Mouse (Mus musculus) stomach, embryonic 15.5 days (tissue): ENCODE measurements around the gene 1700088E04Rik. TPM values are rescaled to one million over a fixed set of nuclear protein-coding genes. Genes with fewer than 3 reads are reported as not detected.

Experiments used
- ATAC-seq: fragments of 200-750 bp; cut with Nextera tagmentation; 2 replicates; pipeline ENCODE4 v1.8.0; 2017; ENCODE audit warnings: low read depth, moderate number of reproducible peaks, moderate TSS enrichment; ENCODE audit not compliant: insufficient read depth, low FRiP score
- H3K27ac ChIP-seq: fragments of 300-500 bp; sonication (generic); 2 replicates; pipeline ENCODE4 v1.5.1; 2015; ENCODE audit warnings: mild to moderate bottlenecking, inconsistent platforms
- H3K27me3 ChIP-seq: fragments of 300-500 bp; sonication (generic); replicated peaks from 2 replicates; pipeline ENCODE4 v1.6.1; 2015; ENCODE audit warnings: inconsistent platforms
- H3K36me3 ChIP-seq: fragments of 300-500 bp; sonication (generic); 2 replicates; pipeline ENCODE4 v1.6.1; 2015; ENCODE audit warnings: inconsistent platforms
- H3K4me1 ChIP-seq: fragments of 300-500 bp; sonication (generic); 2 replicates; pipeline ENCODE4 v1.6.1; 2015; ENCODE audit warnings: inconsistent platforms
- H3K4me2 ChIP-seq: fragments of 300-500 bp; sonication (generic); 2 replicates; pipeline ENCODE4 v1.6.1; 2015; ENCODE audit warnings: mild to moderate bottlenecking, inconsistent platforms
- H3K4me3 ChIP-seq: fragments of 300-500 bp; sonication (generic); replicated peaks from 2 replicates; pipeline ENCODE4 v1.5.1; 2015; ENCODE audit warnings: inconsistent platforms
- H3K9ac ChIP-seq: fragments of 300-500 bp; sonication (generic); 2 replicates; pipeline ENCODE4 v1.6.1; 2015; ENCODE audit warnings: inconsistent platforms
- H3K9me3 ChIP-seq: fragments of 300-500 bp; sonication (generic); 2 replicates; pipeline ENCODE4 v1.6.1; 2016; ENCODE audit warnings: inconsistent platforms
- WGBS: fragments of 180-500 bp; shearing (Covaris S2); methylation state at CpG from one replicate; pipeline ENCODE4 v1.1.7; 2015; 5-methylcytosine and 5-hydroxymethylcytosine counted together
- polyA plus RNA-seq: library from polyadenylated mRNA; unstranded; fragments of >200 nt; fragmentation: Nextera tagmentation; extraction: Ambion mirVana; gene quantifications from 2 replicates; pipeline ENCODE4 v1.2.1, GENCODE M21; 2015

1700088E04Rik gene
- polyA plus RNA-seq = 6.7 and 6.9 TPM in 2 replicates

- Histone ChIP-seq H3K27me3 (no peaks in the 10 kb centered on the region), H3K4me1 (peaks cover 12% of the 10 kb centered on the region; the same call in 1 of the 2 replicates), H3K9me3 (no peaks in the 10 kb centered on the region), H3K27ac (0 out of 2 replicates have a peak within 1 kb of the TSS, but pooled peaks have one; percentile 35), H3K4me3 (peak within 1 kb of the TSS; percentile 98), H3K36me3 (peaks cover 14% of the 10 kb centered on the region), H3K9ac (peak within 1 kb of the TSS; percentile 93), H3K4me2 (peak within 1 kb of the TSS; percentile 97)
- peak; percentile 87 for ATAC-seq
- WGBS = under 1% methylated on average over 57 of the region's 57 CpGs
Measured at GRCm38 (mm10) chr15:79140866-79141565, at the start of gene 1700088E04Rik, which contains the start of gene Polr2f. Gene 1700088E04Rik, minus strand, starts transcription at chr15:79141253. Gene Polr2f, plus strand, starts transcription at chr15:79141009.

- ATAC-seq = no peak
- Histone ChIP-seq H3K27me3 (no peaks in the 10 kb centered on the region), H3K9me3 (no peaks in the 10 kb centered on the region), H3K4me3 (no peak overlapping the region), H3K36me3 (no peaks in the 10 kb centered on the region), H3K27ac (no peak overlapping the region), H3K4me2 (no peak overlapping the region), H3K4me1 (0 out of 2 replicates have a peak, but pooled peaks cover 4% of the 10 kb centered on the region), H3K9ac (no peak overlapping the region)
- 87% methylated on average over 8 of the region's 8 CpGs for WGBS
Measured at GRCm38 (mm10) chr15:79187819-79188218, 46.8 kb upstream of the 1700088E04Rik start.

GRCm38 (mm10) chr15:79185213-79185612 lies 44.2 kb upstream of the 1700088E04Rik start:
- Histone ChIP-seq H3K4me2 (no peak overlapping the region), H3K4me1 (no peaks in the 10 kb centered on the region), H3K9ac (no peak overlapping the region), H3K36me3 (no peaks in the 10 kb centered on the region), H3K27me3 (no peaks in the 10 kb centered on the region), H3K27ac (no peak overlapping the region), H3K4me3 (no peak overlapping the region), H3K9me3 (no peaks in the 10 kb centered on the region)
- no peak for ATAC-seq
- 50% methylated on average over 10 of the region's 10 CpGs for WGBS

GRCm38 (mm10) chr15:79176905-79177304 lies 35.9 kb upstream of the 1700088E04Rik start:
- no peaks in the 10 kb centered on the region for H3K4me1 ChIP-seq
- H3K36me3 ChIP-seq = no peaks in the 10 kb centered on the region
- H3K4me2 ChIP-seq = no peak overlapping the region
- H3K27ac ChIP-seq = no peak overlapping the region
- H3K27me3 ChIP-seq = no peaks in the 10 kb centered on the region
- no peak overlapping the region for H3K9ac ChIP-seq
- H3K9me3 ChIP-seq = no peaks in the 10 kb centered on the region
- no peak for ATAC-seq
- 63% methylated on average over 6 of the region's 6 CpGs for whole genome bisulfite sequencing
- no peak overlapping the region for H3K4me3 ChIP-seq

- ATAC-seq = no peak
Measured at GRCm38 (mm10) chr15:79166712-79167111, 25.7 kb upstream of the 1700088E04Rik start.

GRCm38 (mm10) chr15:79165140-79165539 lies 24.1 kb upstream of the 1700088E04Rik start, which contains the start of gene Sox10:
Gene Sox10, minus strand, starts transcription at chr15:79165240.
- 54% methylated on average over 5 of the region's 5 CpGs for WGBS
- Histone ChIP-seq H3K36me3 (no peaks in the 10 kb centered on the region), H3K27me3 (peaks cover 52% of the 10 kb centered on the region), H3K4me1 (peaks cover 7% of the 10 kb centered on the region; the same call in 1 of the 2 replicates), H3K9ac (no peak within 1 kb of the TSS), H3K9me3 (no peaks in the 10 kb centered on the region), H3K4me2 (no peak within 1 kb of the TSS), H3K27ac (peak within 1 kb of the TSS; percentile 51; the same call in 1 of the 2 replicates), H3K4me3 (peak within 1 kb of the TSS; percentile 29; the same call in 1 of the 2 replicates)
- ATAC-seq = no peak

More at GRCm38 (mm10) chr15:79166712-79167111, 25.7 kb upstream of the 1700088E04Rik start:
- WGBS = 41% methylated on average over 8 of the region's 8 CpGs
- peaks cover 46% of the 10 kb centered on the region for H3K27me3 ChIP-seq
- no peak overlapping the region for H3K9ac ChIP-seq
- no peaks in the 10 kb centered on the region for H3K9me3 ChIP-seq
- H3K4me3 ChIP-seq = no peak overlapping the region
- peaks cover 7% of the 10 kb centered on the region; the same call in 1 of the 2 replicates for H3K4me1 ChIP-seq
- H3K4me2 ChIP-seq = no peak overlapping the region
- H3K36me3 ChIP-seq = no peaks in the 10 kb centered on the region
- H3K27ac ChIP-seq = no peak overlapping the region

GRCm38 (mm10) chr15:79164251-79164650 lies 23.2 kb upstream of the 1700088E04Rik start:
- H3K4me3 ChIP-seq = peak overlapping the region; percentile 29; the same call in 1 of the 2 replicates
- peak; percentile 20; the same call in 1 of the 2 replicates for ATAC-seq
- H3K4me2 ChIP-seq = no peak overlapping the region
- peaks cover 7% of the 10 kb centered on the region; the same call in 1 of the 2 replicates for H3K4me1 ChIP-seq
- WGBS = 6% methylated on average over 15 of the region's 15 CpGs
- no peak overlapping the region for H3K9ac ChIP-seq
- H3K9me3 ChIP-seq = no peaks in the 10 kb centered on the region
- H3K36me3 ChIP-seq = no peaks in the 10 kb centered on the region
- H3K27ac ChIP-seq = no peak overlapping the region
- H3K27me3 ChIP-seq = peaks cover 60% of the 10 kb centered on the region

GRCm38 (mm10) chr15:79162822-79163221 lies 21.8 kb upstream of the 1700088E04Rik start:
- H3K4me3 ChIP-seq = peak overlapping the region; percentile 29; the same call in 1 of the 2 replicates
- ATAC-seq = no peak
- H3K4me1 ChIP-seq = peaks cover 7% of the 10 kb centered on the region; the same call in 1 of the 2 replicates
- H3K9ac ChIP-seq = no peak overlapping the region
- H3K4me2 ChIP-seq = 0 out of 2 replicates have a peak overlapping the region, but pooled peaks have one; percentile 42
- H3K9me3 ChIP-seq = no peaks in the 10 kb centered on the region
- peaks cover 66% of the 10 kb centered on the region for H3K27me3 ChIP-seq
- no peaks in the 10 kb centered on the region for H3K36me3 ChIP-seq
- WGBS = 37% methylated on average over 14 of the region's 14 CpGs
- no peak overlapping the region for H3K27ac ChIP-seq

GRCm38 (mm10) chr15:79162301-79162700 lies 21.2 kb upstream of the 1700088E04Rik start:
- 62% methylated on average over 7 of the region's 7 CpGs for WGBS
- peaks cover 66% of the 10 kb centered on the region for H3K27me3 ChIP-seq

GRCm38 (mm10) chr15:79155572-79155971 lies 14.5 kb upstream of the 1700088E04Rik start:
- no peak overlapping the region for H3K9ac ChIP-seq
- no peak overlapping the region for H3K4me3 ChIP-seq
- WGBS = 39% methylated on average over 3 of the region's 3 CpGs
- H3K4me2 ChIP-seq = no peak overlapping the region
- 0 out of 2 replicates have a peak, but pooled peaks cover 14% of the 10 kb centered on the region for H3K27me3 ChIP-seq
- H3K4me1 ChIP-seq = 0 out of 2 replicates have a peak, but pooled peaks cover 2% of the 10 kb centered on the region
- 0 out of 2 replicates have a peak, but pooled peaks have one; percentile 19 for ATAC-seq
- H3K36me3 ChIP-seq = peaks cover 5% of the 10 kb centered on the region; the same call in 1 of the 2 replicates
- H3K9me3 ChIP-seq = no peaks in the 10 kb centered on the region
- no peak overlapping the region for H3K27ac ChIP-seq

More at GRCm38 (mm10) chr15:79162301-79162700, 21.2 kb upstream of the 1700088E04Rik start:
- ATAC-seq = no peak
- peaks cover 7% of the 10 kb centered on the region; the same call in 1 of the 2 replicates for H3K4me1 ChIP-seq
- no peak overlapping the region for H3K4me2 ChIP-seq
- H3K27ac ChIP-seq = no peak overlapping the region
- no peak overlapping the region for H3K9ac ChIP-seq
- no peaks in the 10 kb centered on the region for H3K36me3 ChIP-seq
- 0 out of 2 replicates have a peak overlapping the region, but pooled peaks have one; percentile 29 for H3K4me3 ChIP-seq
- H3K9me3 ChIP-seq = no peaks in the 10 kb centered on the region

- Histone ChIP-seq H3K4me1 (0 out of 2 replicates have a peak, but pooled peaks cover 2% of the 10 kb centered on the region), H3K9ac (no peak overlapping the region), H3K36me3 (peaks cover 15% of the 10 kb centered on the region), H3K4me3 (no peak overlapping the region), H3K4me2 (no peak overlapping the region), H3K27me3 (no peaks in the 10 kb centered on the region), H3K27ac (no peak overlapping the region), H3K9me3 (no peaks in the 10 kb centered on the region)
- 71% methylated on average over 6 of the region's 6 CpGs for WGBS
- no peak for ATAC-seq
Measured at GRCm38 (mm10) chr15:79152709-79153108, 11.7 kb upstream of the 1700088E04Rik start.
